Mouse (Mus musculus): Measurements from ENCODE around the gene Ttc6.

Ttc6 gene

GRCm38 (mm10) chr12:57662986-57663674 is 99.2 kb downstream of the Ttc6 start:
- DNase-seq (ENCODE audit: low spot score in 2 of 2): no peak

GRCm38 (mm10) chr12:57672414-57672813 is 108.5 kb downstream of the Ttc6 start:
- DNase-seq (ENCODE audit: low spot score in 2 of 2): no peak

- no peak for DNase-seq (ENCODE audit: low spot score in 2 of 2)
These were observed 121.1 kb downstream of the Ttc6 start for GRCm38 (mm10) chr12:57684967-57685423.

- DNase-seq (ENCODE audit: low spot score in 2 of 2): no peak
These were observed 146.1 kb downstream of the Ttc6 start for GRCm38 (mm10) chr12:57709966-57710365.

- no peak for DNase-seq (ENCODE audit: low spot score in 2 of 2)
These were observed 200.8 kb downstream of the Ttc6 start for GRCm38 (mm10) chr12:57764720-57765119.

GRCm38 (mm10) chr12:57776290-57776997 is 212.5 kb downstream of the Ttc6 start:
- DNase-seq (ENCODE audit: low spot score in 2 of 2): no peak

- no peak for DNase-seq (ENCODE audit: low spot score in 2 of 2)
These were observed 218.0 kb downstream of the Ttc6 start for GRCm38 (mm10) chr12:57781926-57782325.

- DNase-seq (ENCODE audit: low spot score in 2 of 2): no peak
These were observed 223.6 kb downstream of the Ttc6 start for GRCm38 (mm10) chr12:57787471-57787870.
